Mouse (Mus musculus): ENCODE measurements at regions not wholly inside any gene's neighbourhood (a gene's known extent, or its start where the extent isn't known, plus 50 kb on each side); places are given as distances from the start of the nearest gene placed in this dataset.

- Histone ChIP-seq H3K9me3 (no peaks in the 10 kb centered on the region), H3K4me2 (no peak overlapping the region), H3K9ac (no peak overlapping the region), H3K36me3 (no peaks in the 10 kb centered on the region), H3K27ac (replicated peaks) (no peak overlapping the region), H3K27me3 (no peaks in the 10 kb centered on the region), H3K4me3 (no peak overlapping the region), H3K4me1 (replicated peaks) (no peaks in the 10 kb centered on the region)
- no peak for ATAC-seq (ENCODE audit: low read depth)
- WGBS, result 93% methylated on average over 1 of the region's 1 CpGs
These were observed 251.1 kb downstream of the Car8 start for GRCm38 (mm10) chr4:7987781-7988180.

DNA sequence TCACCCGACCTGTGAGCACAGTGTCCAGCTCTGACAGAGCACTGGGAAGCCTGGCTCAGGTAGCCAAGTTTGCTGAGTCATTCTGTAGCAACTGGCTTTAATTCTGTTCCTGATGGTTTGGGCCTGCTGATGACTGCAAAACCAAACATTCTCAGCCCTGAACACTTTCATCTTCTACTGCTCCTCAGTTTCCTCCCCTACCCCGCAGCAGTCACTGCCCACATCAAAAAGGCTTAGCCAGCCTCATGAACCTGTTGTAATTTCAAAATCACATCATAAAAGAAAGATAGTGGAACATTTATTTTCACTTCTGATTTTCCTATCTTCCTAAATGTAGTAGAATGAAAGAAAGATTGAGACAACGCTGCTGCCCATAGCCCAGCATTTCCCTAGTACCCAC, 251.5 kb downstream of the Car8 start:
- Histone ChIP-seq H3K36me3 (no peaks in the 10 kb centered on the region), H3K27ac (replicated peaks) (no peak overlapping the region), H3K4me2 (no peak overlapping the region), H3K4me1 (replicated peaks) (no peaks in the 10 kb centered on the region), H3K9ac (no peak overlapping the region), H3K27me3 (no peaks in the 10 kb centered on the region), H3K4me3 (no peak overlapping the region), H3K9me3 (no peaks in the 10 kb centered on the region)
- ATAC-seq (ENCODE audit: low read depth), result no peak
- 84% methylated on average over 3 of the region's 3 CpGs for WGBS

- no peak for ATAC-seq (ENCODE audit: low read depth)
- Histone ChIP-seq H3K27me3 (no peaks in the 10 kb centered on the region), H3K4me2 (no peak overlapping the region), H3K4me3 (no peak overlapping the region), H3K9me3 (no peaks in the 10 kb centered on the region), H3K4me1 (replicated peaks) (no peaks in the 10 kb centered on the region), H3K27ac (replicated peaks) (no peak overlapping the region), H3K36me3 (no peaks in the 10 kb centered on the region), H3K9ac (no peak overlapping the region)
- 79% methylated on average over 6 of the region's 6 CpGs for WGBS
These were observed 254.0 kb downstream of the Car8 start for GRCm38 (mm10) chr4:7984814-7985213.

GRCm38 (mm10) chr4:7979772-7980351, 259.0 kb downstream of the Car8 start:
- no peaks in the 10 kb centered on the region for H3K9me3 ChIP-seq
- H3K4me2 ChIP-seq, result no peak overlapping the region
- H3K36me3 ChIP-seq, result no peaks in the 10 kb centered on the region
- 81% methylated on average over 12 of the region's 12 CpGs for WGBS
- H3K4me3 ChIP-seq, result no peak overlapping the region
- no peak for ATAC-seq (ENCODE audit: low read depth)
- no peak overlapping the region for H3K27ac ChIP-seq (replicated peaks)
- no peak overlapping the region for H3K9ac ChIP-seq
- H3K4me1 ChIP-seq (replicated peaks), result no peaks in the 10 kb centered on the region
- no peaks in the 10 kb centered on the region for H3K27me3 ChIP-seq

DNA sequence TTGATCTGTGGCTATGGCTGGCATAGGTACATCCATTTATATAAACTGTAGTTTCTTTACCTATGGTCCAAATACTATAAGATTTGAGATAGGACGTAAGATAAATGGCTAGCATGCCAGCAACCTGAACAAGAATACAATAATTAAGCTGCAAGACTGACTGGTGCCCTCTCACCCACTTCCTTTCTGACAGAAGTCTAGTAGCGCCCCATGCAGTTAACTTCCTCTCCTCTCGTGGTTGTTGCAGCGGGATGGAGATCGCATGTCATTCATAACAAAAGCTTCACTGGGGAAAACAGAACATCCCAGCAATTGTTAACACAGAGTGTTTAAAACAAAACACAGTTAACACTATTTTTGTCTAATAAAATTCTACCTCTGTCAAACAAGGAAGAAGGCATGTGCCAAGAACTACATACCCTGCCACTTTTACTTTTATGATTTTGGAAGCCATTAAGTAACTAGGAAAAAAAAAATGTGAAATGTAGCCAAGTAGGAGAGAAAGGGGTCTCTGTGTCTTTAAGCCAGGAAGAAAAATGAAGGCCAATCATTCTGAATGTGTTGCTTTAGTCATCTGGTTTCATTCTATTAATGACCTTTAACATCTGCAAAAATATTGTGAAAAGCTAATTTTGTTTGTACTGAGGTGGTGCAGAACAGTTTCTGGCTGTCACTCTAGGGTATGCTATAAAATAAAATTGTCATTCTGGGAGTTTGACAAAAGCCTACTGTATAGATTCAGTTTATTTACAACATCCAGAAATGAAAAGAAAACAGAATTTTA, 261.0 kb downstream of the Car8 start:
- no peaks in the 10 kb centered on the region for H3K27me3 ChIP-seq
- H3K4me1 ChIP-seq (replicated peaks), result no peaks in the 10 kb centered on the region
- no peak for ATAC-seq (ENCODE audit: low read depth)
- H3K9me3 ChIP-seq, result no peaks in the 10 kb centered on the region
- no peaks in the 10 kb centered on the region for H3K36me3 ChIP-seq
- no peak overlapping the region for H3K4me3 ChIP-seq
- no peak overlapping the region for H3K4me2 ChIP-seq
- no peak overlapping the region for H3K27ac ChIP-seq (replicated peaks)
- 75% methylated on average over 5 of the region's 5 CpGs for WGBS
- no peak overlapping the region for H3K9ac ChIP-seq

- H3K9ac ChIP-seq, result no peak overlapping the region
- no peak overlapping the region for H3K27ac ChIP-seq (replicated peaks)
- H3K4me2 ChIP-seq, result no peak overlapping the region
- H3K36me3 ChIP-seq, result no peaks in the 10 kb centered on the region
- ATAC-seq (ENCODE audit: low read depth), result no peak
- no peaks in the 10 kb centered on the region for H3K27me3 ChIP-seq
- WGBS, result 32% methylated on average over 6 of the region's 6 CpGs
- no peaks in the 10 kb centered on the region for H3K9me3 ChIP-seq
- no peak overlapping the region for H3K4me3 ChIP-seq
- no peaks in the 10 kb centered on the region; the same call in 1 of the 2 replicates for H3K4me1 ChIP-seq (replicated peaks)
These were observed 268.6 kb downstream of the Car8 start for GRCm38 (mm10) chr4:7970272-7970671.

DNA sequence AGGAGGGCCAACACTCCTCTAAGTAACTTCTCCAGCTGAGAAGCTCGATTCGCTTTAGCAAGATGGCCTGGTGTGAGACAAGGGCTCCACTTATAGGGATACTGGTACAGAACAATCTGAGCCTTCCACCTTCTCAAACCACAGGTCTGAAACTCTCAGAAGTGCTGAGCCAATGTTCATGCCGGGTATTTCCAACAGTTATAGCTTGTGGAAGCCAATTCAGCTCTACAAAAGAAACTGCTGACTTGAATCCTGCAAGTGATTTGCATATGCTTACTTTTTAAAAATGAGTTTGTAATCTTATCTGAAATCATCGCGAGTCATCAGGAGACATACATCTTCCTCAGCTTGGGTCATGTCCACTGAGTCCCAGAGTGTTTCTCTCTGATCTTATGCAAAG, 273.2 kb downstream of the Car8 start:
- no peak for ATAC-seq (ENCODE audit: low read depth)
- no peaks in the 10 kb centered on the region; the same call in 1 of the 2 replicates for H3K4me1 ChIP-seq (replicated peaks)
- no peak overlapping the region for H3K27ac ChIP-seq (replicated peaks)
- WGBS, result 91% methylated on average over 5 of the region's 5 CpGs
- H3K9me3 ChIP-seq, result no peaks in the 10 kb centered on the region
- H3K36me3 ChIP-seq, result no peaks in the 10 kb centered on the region
- H3K4me3 ChIP-seq, result no peak overlapping the region
- H3K9ac ChIP-seq, result no peak overlapping the region
- H3K4me2 ChIP-seq, result no peak overlapping the region
- no peaks in the 10 kb centered on the region for H3K27me3 ChIP-seq

GRCm38 (mm10) chr4:7961521-7962172, 277.2 kb downstream of the Car8 start:
- no peak overlapping the region for H3K4me3 ChIP-seq
- H3K9me3 ChIP-seq, result no peaks in the 10 kb centered on the region
- WGBS, result 74% methylated on average over 5 of the region's 5 CpGs
- H3K27me3 ChIP-seq, result no peaks in the 10 kb centered on the region
- no peak for ATAC-seq (ENCODE audit: low read depth)
- H3K4me1 ChIP-seq (replicated peaks), result no peaks in the 10 kb centered on the region
- no peaks in the 10 kb centered on the region for H3K36me3 ChIP-seq
- H3K4me2 ChIP-seq, result no peak overlapping the region
- no peak overlapping the region for H3K27ac ChIP-seq (replicated peaks)
- H3K9ac ChIP-seq, result no peak overlapping the region

GRCm38 (mm10) chr4:7960335-7960734, 278.5 kb downstream of the Car8 start:
- no peak for ATAC-seq (ENCODE audit: low read depth)
- WGBS, result 66% methylated on average over 2 of the region's 2 CpGs
- H3K4me3 ChIP-seq, result no peak overlapping the region
- H3K9me3 ChIP-seq, result no peaks in the 10 kb centered on the region
- no peak overlapping the region for H3K9ac ChIP-seq
- H3K4me1 ChIP-seq (replicated peaks), result no peaks in the 10 kb centered on the region
- no peak overlapping the region for H3K27ac ChIP-seq (replicated peaks)
- no peaks in the 10 kb centered on the region for H3K27me3 ChIP-seq
- H3K36me3 ChIP-seq, result no peaks in the 10 kb centered on the region
- no peak overlapping the region for H3K4me2 ChIP-seq

- Histone ChIP-seq H3K9me3 (no peaks in the 10 kb centered on the region), H3K4me2 (no peak overlapping the region), H3K27me3 (no peaks in the 10 kb centered on the region), H3K36me3 (no peaks in the 10 kb centered on the region), H3K4me3 (no peak overlapping the region), H3K9ac (no peak overlapping the region), H3K27ac (replicated peaks) (no peak overlapping the region), H3K4me1 (replicated peaks) (no peaks in the 10 kb centered on the region)
- 64% methylated on average over 1 of the region's 1 CpGs for WGBS
- ATAC-seq (ENCODE audit: low read depth), result no peak
These were observed 290.8 kb downstream of the Car8 start for GRCm38 (mm10) chr4:7948020-7948419.

GRCm38 (mm10) chr4:7921503-7921902, 317.3 kb downstream of the Car8 start:
- no peaks in the 10 kb centered on the region for H3K4me1 ChIP-seq (replicated peaks)
- no peak overlapping the region for H3K4me2 ChIP-seq
- H3K36me3 ChIP-seq, result no peaks in the 10 kb centered on the region
- no peaks in the 10 kb centered on the region for H3K9me3 ChIP-seq
- no peaks in the 10 kb centered on the region for H3K27me3 ChIP-seq
- ATAC-seq (ENCODE audit: low read depth), result no peak
- WGBS, result 63% methylated on average over 2 of the region's 2 CpGs
- no peak overlapping the region for H3K4me3 ChIP-seq
- no peak overlapping the region for H3K9ac ChIP-seq
- no peak overlapping the region for H3K27ac ChIP-seq (replicated peaks)

DNA sequence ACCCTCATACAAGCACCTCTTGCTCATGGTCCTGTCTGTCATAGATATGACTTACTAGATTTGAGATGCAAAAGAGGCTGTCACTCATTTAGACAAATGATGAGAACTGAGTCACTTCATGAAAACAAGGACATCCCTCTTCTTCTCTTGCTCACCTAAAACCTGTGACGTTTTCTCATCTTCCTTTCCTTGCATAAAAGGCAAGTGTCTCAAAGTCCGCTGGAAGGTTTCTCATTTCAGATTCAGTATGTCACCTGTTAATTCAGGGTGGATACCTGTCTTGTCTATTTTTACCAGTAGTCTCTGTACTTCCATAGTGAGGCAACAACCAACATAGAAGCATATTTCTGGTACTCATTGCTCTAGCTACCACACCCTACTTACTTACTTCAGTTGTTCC, 325.6 kb downstream of the Car8 start:
- Histone ChIP-seq H3K9me3 (no peaks in the 10 kb centered on the region), H3K27me3 (no peaks in the 10 kb centered on the region), H3K36me3 (no peaks in the 10 kb centered on the region), H3K4me2 (no peak overlapping the region), H3K4me1 (replicated peaks) (no peaks in the 10 kb centered on the region), H3K9ac (no peak overlapping the region), H3K4me3 (no peak overlapping the region), H3K27ac (replicated peaks) (no peak overlapping the region)
- WGBS, result 88% methylated on average over 2 of the region's 2 CpGs
- no peak for ATAC-seq (ENCODE audit: low read depth)
